Mouse (Mus musculus) spleen, adult 18-20 months (tissue): Measurements from ENCODE around the gene Golph3.
A peak's percentile ranks its signal among the peaks of the same experiment; 100 is the strongest.

Experiments used
- DNase-seq, 2 experiments: peaks; one replicate each; pipeline ENCODE4 v3.0.0; 2022; ENCODE audit warnings: mixed read lengths in 2 of 2

Gene Golph3

DNA sequence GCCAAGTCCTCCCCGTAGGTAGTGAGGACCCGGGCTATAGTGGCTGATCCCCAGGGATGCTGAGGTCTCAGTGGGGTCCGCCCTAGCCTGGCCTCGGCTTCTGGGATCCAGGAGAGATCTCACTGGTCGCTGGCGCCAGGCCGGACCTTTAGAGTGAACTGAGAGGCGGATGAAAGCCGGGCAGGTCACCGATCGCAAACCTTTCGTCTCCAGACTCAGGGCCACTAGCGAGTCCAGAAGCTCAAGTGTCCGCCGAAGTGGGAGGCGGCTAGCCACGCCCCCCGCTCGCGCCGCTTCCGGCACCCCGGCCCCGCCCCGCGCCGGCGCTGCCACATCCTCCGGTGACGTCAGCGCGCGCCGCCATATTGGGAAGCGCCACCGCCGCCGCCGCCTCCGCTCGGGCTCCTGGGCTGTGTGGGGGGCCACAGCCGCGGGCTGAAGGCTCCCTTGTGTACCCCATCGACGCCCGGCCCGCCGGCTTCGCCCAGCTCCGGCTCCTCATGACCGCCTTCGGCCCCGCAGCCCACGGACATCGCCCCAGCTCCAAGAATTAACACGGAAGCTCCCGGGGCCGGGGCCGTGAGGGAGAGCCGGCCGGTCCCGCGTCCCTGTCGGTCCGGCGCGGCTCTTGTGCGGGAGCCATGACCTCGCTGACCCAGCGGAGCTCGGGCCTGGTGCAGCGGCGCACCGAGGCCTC, at the start of gene Golph3:
Gene Golph3, plus strand, starts transcription at position 360 of the 697 bp plus-strand sequence.
- peak; percentile 89 to 96 for DNase-seq

DNA sequence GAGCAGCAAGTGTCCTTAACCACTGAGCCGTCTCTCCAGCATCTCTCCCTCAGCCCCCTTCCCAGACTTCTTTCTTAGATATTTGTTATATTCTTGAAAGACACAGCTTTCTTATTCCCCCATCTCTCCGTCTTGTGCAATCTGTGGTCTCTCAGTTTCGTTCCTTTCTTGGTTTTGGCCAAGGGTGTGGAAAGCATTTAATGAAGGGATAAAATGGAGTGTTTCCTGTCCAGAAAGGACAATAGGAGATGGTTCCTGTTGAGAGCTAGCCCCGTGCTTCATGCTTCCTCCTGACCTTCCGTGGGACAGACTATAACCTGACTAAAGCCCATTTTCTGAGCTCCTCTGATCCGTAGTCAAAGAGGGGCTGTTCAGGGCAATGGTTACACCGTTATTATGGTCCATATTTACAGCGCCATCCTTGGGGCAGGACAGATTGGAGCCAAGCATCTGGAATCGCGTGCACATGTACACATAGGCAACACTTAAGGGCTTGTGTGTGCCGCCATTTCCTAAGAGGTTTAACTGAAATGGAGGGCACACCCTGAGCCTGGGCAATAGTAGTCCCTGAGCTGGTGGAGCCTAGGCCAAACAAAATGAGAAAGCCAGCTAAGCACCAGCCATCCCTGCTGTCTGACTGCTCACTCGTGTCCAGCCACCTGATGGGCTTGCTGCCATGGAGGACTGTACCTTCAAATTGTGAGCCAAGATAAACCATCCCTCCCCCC, 47.8 kb upstream of the Golph3 start:
- no peak for DNase-seq

DNA sequence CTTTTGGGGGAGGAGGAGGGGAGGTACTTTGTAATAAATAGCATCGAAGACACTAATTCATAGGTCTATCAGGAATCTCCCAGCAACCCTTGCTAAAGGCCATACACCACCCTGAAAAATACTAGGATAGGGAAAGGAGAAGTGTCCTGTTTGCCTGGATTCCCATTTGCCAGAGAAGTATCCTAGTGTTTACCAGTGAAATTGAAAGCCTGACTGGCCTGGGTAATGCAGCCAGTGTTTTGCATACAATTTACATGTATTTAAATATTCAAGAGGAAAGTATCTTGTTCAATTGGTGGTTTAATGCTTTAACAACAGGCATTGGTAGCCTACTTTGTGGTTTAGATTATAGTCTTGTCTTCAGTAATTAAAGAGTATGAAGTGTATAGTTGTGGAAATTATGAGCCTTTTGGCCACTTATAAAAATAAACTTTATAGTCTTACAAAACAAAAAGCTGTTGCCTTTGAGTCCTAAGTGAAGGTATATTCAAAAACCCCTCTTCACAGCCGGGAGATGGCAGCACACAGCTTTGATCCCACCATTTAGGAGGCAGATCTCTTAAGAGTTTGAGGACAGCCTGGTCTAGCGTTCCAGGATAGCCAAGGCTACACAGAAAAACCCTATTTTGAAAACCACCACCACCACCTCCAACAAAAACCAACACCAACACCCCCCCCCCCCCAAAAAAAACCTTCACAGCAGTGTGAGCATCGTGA, 47.0 kb upstream of the Golph3 start:
- DNase-seq, result no peak

DNA sequence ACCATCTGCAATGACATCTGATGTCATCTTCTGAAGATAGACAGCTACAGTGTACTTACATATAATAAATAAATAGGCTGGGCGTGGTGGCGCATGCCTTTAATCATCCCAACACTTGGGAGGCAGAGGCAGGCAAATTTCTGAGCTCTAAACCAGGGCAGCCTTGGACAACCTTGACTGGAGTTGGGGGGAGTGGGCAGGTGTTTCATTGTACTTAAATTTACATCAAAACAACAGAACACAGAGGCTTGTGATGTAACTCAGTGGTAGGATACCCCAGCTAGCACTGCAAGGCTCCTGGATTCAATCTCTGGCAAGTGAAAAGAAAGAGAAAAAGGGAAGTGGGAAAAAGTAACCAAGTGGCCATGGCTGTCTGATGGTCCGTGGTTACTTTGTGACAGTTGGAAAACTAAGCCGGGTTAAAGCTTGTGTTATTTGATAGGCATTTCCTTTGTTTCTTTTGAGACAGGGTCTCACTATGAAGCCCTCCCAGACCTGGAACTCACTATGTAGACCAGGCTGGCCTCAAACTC, 46.1 kb upstream of the Golph3 start:
- DNase-seq, result no peak

DNA sequence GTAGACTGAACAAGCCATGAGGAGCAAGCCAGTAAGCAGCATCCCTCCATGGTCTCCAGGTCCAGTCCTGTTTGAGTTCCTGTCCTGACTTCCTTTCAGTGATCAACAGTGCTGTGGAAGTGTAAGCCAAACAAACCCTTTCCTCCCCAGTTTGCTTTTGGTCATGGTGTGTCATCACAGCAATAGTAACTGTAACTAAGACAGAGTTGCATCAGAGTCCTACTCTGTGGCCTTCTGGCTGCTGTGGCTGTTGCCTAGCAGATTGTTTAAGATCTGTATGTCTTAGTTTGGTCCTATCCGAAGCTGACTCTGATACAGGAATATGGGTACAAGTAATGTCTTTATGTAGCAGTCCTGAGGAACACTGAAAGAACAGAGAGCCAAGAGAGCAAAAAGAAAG, 41.4 kb upstream of the Golph3 start:
- no peak for DNase-seq

DNA sequence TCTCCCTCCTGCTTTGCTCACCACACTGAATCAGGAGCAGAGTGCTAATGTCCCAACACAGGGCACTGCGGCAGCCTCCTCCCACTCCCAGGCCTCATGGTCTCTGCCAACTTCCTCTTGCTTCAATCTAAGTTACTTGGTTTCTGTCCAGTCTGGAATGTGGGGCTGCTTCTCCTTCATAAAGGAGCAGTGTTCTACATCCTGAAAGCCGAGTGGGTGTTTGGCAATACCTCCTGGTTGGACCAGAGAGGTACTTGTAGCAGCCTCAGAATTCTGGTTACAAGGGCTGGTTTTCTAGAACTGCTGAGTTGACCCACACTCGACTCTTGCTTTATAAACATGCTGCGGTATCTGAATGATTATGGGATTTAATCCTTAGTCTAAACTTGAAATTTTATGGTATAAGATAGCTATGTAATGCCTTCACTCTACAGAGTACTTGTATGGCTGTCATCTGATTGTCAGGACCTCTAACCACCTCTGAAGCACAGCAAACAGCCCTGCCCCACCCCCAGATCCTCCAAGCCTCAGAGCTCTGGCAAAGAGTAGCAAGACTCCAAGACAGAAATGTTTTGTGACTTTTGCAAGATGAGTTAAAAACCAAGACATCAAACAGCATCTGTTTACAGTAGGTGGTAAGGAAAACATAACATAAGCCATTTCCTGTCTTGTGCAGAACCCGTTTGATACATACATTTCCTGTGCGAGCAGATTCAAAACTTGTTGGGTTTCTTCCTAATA, 36.3 kb upstream of the Golph3 start:
- DNase-seq, result no peak

DNA sequence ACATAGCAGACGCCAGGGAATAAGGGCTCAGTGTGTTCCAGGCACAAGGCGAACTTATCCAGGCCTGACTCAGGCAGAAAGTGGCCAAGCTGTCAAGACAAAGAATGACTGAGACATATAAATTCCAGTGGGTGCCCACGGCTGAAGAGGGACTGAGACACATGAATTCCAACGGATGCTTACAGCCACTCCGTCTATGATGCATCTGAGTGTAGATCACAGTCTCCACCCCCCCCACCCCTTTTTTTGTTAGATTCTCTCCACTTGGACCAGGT, 35.8 kb upstream of the Golph3 start:
- no peak for DNase-seq

DNA sequence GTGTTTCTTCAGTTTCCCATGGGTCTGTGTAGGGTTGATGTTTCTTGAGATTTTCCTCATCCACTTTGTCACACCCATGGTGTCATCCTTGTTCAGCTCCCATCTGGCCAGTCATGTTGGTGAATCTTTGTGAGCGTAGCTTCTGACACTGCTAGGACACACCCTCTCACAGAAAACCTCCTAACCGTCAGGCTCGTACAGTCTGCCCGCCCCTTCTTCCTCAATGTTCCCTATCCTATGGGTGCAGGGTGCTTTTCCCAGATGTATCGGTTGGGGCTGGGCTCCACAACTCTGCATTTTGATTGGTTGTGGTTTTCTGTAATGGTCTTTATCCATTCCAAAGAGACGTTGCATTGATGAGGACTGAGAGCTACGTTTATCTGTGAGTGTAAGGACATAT, 30.9 kb upstream of the Golph3 start:
- DNase-seq, result no peak

DNA sequence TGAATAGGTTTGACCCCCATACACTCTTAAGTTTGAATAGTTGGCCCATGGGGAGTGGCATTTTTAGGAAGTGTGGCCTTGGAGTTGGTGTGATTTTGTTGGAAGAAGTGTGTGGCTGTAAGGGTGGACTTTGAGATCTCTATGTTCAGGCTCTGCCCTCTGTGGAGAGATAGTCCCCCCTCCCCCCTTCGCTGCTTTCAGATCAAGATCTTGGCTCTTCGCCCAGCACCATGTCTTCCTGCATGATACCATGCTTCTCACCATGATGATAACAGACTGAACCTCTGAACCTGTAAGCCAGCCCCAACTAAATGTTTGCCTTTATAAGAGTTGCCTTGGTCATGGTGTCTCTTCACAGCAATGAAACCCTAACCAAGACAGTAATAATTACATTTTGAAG, 29.5 kb upstream of the Golph3 start:
- DNase-seq, result no peak

DNA sequence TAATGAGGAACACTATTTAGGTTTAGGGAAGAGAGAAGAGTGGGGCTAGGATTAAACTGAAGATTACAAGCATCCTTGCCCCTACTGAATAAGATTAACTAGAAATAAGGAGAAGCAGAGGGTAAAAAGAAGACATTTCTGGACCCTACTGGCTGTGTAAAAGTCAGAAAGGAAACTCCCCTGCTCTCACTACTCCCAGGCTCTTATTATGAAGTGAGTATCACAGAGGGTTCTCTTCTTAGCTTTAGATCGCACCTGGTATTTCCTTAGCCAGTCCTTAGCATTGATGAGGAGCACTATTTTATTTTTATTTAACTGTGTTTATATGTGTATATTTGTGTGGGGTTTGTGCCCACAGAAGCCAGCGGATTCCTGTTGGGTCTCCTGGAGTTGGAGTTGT, 25.0 kb upstream of the Golph3 start:
- no peak for DNase-seq

DNA sequence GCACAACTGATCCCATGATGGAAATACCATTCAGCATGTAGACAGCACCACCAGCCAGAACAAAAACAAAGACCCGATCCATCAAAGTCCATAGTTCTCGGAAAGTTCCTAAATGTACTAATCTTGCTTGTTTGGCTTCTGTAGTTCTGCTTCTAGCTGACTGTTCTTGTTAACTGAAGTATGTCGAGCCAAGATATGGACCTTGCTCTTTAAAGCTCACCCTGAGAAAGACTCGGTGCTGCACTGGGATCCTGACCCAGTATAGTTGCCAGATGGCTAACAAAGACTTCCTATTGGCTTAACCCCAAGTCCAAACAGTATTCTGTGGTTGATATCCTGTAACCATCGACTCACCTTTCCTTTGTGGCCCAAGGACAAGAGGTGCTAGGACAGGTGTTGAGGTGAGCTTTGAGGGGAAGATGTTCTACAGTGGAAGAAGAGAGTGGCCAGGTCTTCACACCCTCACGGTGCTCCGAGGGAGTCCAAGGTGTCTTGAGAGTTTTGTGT, 23.0 kb upstream of the Golph3 start:
- no peak for DNase-seq

DNA sequence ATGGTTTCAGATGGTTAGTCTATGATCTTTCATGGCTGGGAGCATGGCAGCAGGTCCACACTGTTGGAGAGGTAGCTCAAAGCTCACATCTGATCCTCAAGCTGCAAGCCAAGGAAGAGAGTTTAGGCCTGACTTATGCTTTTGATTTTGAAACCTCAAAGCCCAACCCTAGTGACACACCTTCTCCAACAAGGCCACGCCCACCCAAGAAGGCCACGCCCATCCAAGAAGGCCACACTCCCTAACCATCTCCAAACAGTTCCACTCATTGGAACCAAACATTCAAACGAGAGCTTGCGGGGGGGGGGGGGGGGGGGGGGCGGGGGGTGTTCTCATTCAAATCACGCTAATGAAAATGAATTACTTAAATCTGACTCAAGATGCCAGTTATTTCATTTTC, 19.5 kb upstream of the Golph3 start:
- no peak for DNase-seq

DNA sequence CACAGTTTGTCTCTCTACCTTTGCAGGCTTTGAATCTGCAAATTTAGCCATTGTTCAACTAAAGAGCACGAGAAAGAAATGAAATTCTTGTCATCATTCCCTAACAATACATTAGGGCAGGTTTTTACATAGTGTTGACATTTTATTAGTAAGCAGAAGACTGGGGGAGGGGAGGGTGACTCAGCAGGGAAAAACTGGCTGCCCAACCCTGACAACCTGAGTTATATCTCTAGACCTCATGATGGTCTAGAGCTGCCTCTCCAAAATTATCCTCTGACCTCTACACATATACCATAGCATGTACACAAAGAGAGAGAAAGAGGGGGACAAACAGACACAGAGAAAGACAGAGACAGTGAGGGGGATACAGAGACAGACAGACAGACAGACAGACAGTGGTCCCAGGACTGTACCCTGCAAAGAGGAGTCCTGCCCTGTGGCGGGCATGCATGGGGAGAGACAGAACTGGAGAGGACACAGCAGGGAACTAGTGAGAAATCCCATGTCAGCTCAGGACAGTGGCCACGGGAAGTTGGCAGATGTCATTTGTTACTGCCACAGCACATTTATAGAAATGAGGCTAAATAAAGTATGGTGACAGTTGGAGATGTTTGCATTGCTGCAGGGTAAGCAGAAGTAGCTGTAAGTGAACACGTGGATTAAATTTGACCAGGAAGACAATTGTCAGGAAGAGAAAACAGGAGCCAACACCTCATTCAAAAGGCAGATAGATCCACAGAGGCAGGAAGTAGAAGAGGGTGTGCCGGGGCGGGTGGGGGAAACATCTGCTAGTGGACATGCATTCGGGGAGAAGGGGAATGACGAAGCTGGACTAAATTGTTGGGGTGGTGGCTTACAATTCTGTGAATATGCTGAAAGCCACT, 14.8 kb upstream of the Golph3 start:
- no peak for DNase-seq

DNA sequence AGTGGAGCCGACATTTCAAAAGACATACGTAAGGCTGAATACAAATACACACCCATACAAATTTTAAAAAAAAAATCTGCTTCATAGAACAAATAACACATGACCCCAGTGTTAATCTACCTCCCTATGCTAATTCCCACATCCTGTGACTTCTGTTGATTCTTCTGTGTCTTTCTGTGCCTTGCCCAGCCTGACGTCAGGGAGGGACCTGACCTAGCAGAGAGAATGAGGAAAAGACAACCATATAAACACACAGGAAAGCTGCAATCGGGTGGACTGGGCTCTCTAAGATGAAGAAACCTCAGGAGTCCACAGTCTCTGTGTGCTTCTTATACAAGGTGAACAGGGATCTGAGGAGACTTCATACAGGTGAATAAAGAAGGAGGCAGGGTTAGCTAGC, 14.1 kb upstream of the Golph3 start:
- DNase-seq, result no peak

DNA sequence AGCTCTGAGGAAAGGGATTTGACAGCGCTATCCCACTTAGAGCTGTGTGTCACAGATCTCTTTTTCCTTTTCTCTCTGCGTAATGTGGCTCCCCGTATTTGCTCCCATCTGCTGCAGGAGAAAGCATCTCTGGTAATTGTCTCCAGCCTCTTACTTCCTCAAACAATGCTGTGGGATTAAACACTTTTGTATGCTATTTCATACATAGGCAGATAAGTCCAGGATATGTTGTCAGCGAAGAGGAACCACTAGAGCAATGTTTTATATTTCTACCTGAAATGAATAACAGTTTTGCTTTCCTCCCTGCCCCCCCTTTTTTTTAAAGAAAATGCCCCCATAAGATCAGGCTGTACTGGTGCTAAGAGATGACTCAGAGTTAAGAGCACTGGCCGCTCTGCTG, 12.7 kb upstream of the Golph3 start:
- no peak for DNase-seq

DNA sequence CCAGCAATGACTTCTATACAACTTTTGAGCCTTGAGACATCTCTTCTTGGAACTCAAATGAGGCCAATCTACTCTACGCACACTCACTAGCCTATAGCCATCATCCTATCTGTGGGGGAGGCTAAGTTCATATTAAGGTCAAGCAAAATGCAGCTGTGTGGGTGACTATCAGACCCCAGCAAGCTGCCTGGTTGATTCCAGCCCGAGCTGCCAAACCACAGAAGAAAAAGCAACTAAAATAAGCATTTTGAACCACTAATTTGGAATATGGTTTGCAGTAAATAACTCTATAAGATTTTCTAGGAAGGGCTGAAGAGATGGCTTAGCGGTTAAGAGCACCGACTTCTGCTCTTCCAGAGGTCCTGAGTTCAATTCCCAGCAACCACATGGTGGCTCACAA, 10.6 kb upstream of the Golph3 start:
- DNase-seq, result no peak

DNA sequence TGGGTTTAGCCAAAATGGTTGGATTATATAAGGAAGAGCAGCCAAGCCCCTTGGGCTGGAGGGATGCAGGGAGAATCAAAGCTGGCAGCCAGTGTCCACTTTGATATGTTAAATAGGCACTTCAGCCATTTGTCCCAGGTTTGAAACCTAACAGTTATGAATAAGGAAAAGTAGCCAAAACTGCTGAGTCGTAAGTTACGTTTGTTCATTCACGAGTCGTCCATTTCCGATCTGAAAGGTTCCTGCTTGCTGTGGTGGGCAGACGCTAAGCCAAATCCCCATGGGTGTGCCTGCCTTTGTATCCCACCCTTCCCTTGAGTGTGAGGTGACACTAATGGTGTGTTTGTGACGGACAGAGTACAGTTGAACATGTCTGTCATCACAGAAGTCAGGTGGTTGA, 9.8 kb upstream of the Golph3 start:
- DNase-seq, result no peak

DNA sequence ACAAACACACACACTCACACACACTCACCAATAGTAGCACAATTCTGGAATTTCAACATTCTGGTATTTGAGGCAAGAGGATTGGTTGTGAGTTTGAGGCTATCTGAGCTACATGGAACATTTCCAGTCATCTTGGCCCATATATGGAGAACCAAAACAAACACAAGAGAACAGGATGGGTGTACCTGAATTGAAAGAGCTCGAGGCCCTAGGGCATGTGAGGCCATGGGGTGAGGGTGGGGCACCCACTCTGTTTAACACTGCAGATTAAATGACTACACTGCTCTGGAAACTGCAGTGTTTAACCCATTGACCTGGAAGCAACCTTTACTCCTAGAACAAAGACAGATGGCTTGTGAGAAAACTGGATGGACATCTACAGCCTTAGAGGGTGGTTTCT, 8.0 kb upstream of the Golph3 start:
- no peak for DNase-seq

DNA sequence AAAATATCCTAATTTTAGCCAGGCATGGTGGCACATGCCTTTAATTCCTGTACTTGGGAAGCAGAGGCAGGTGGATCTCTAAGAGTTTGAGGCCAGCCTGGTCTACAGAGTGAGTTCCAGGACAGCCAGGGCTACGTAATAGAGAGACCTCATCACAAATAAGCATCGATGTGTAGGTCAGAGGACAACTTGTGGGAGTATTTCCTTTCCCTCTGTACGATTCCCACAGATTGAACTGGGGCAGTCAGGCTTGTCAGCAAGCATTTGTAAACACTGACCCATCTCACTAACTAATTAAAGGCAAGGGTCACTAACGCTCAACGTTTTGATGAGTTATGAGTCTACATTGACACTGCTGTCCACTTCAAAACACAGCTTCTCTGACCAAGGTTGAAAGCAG, 6.7 kb upstream of the Golph3 start:
- DNase-seq, result no peak

DNA sequence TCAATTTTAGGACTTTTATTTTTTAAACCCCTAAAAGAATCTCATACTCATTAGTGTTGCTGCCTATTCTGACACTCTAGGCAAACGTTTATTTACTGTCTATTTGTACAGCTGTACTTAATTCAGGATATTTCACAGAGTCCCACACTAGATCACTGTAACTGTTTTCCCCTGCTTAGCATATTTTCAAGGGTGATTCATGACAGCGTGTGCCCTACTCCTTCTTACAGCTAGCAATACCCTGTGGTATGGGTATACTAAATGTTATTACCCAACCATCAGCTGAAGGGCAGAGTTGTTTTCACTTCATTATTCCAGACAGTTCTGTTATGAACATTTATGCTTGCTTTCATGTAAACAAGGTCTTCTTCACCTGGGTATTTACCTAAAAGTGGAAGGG, 5.3 kb upstream of the Golph3 start:
- DNase-seq, result no peak

DNA sequence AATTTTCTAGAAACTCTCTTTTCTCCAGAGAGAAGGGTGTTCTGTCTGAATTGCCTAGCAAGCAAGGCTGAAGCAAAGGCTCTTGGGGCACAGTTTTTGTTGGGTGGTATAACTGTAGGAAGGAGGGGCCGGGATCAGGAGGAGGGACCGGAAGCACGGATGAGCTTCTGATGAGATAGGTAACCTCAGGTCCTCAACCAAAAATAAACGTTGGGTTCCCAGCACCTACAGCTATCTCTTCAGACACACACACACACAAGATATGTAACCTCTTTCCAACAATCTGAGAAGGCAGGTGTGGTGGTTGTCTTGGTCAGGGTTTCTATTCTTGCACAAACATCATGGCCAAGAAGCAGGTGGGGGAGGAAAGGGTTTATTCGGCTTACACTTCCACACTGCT, 4.0 kb upstream of the Golph3 start:
- DNase-seq, result no peak

DNA sequence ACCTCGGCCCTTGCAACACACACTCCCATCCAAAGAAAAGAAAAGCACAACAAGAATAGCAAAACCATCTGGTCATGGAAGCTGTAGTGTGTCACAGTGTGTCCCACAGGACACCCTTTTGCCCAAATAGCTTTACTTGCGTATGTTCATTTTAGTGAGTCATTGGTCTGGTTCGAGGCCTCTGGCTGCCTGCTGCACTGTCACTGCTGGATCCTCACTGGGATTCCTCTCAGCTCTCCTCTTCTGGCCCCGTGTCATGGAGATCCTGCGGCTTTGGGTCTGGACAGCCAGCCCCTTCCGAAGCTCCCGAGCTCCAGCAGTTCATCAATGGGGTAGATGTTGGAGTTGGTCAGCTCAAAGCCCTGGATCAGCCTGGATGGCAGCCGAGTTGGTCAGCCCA, 2.8 kb upstream of the Golph3 start:
- no peak for DNase-seq
